Mouse (Mus musculus): ENCODE data around the gene Rad17. TPM values are rescaled to one million over a fixed set of nuclear protein-coding genes. Genes with fewer than 3 reads are reported as not detected.

Rad17 gene
- 9.2 and 10.5 TPM in 2 replicates for polyA plus RNA-seq (2015; fragmentation: Nextera tagmentation; extraction: Ambion mirVana)

- peak within 1 kb of the TSS; percentile 88 for H3K9ac ChIP-seq (replicated peaks)
- peak within 1 kb of the TSS; percentile 95 for H3K4me3 ChIP-seq (ENCODE audit: low read depth, low read length)
- peak; percentile 96 for DNase-seq
- H3K4me1 ChIP-seq (ENCODE audit: insufficient read depth) = no peaks in the 10 kb centered on the region; the same call in 1 of the 2 replicates
- H3K27ac ChIP-seq (ENCODE audit: low read depth) = peak within 1 kb of the TSS; percentile 92
- WGBS (ENCODE audit: insufficient replicate concordance) = under 1% methylated on average over 69 of the region's 73 CpGs
- peaks cover 7% of the 10 kb centered on the region; the same call in 1 of the 2 replicates for H3K36me3 ChIP-seq (replicated peaks; ENCODE audit: insufficient read depth, low read length)
- peak within 1 kb of the TSS; percentile 87 for H3K4me2 ChIP-seq (ENCODE audit: low read depth, low read length)
- H3K27me3 ChIP-seq (ENCODE audit: insufficient read depth, low read length) = no peaks in the 10 kb centered on the region
- TF ChIP-seq EP300 (IDR thresholded peaks at IDR 0.05; ENCODE audit: low read depth) = peak; percentile 84
- TF ChIP-seq CTCF (IDR thresholded peaks at IDR 0.05; ENCODE audit: low read depth) = peak; percentile 41
- no peaks in the 10 kb centered on the region for H3K9me3 ChIP-seq (ENCODE audit: low read length)
- ATAC-seq = peak; percentile 97
These were observed at the start of gene Rad17, which contains the start of gene Ak6 for GRCm38 (mm10) chr13:100650550-100651438. TSS of gene Rad17 (minus strand) at chr13:100651051. TSS of gene Ak6 (plus strand) at chr13:100650979.

GRCm38 (mm10) chr13:100698866-100699265, 48.0 kb upstream of the Rad17 start:
- Histone ChIP-seq H3K36me3 (replicated peaks; ENCODE audit: insufficient read depth, low read length) (peaks cover 54% of the 10 kb centered on the region), H3K4me2 (ENCODE audit: low read depth, low read length) (no peak overlapping the region), H3K4me3 (ENCODE audit: low read depth, low read length) (no peak overlapping the region), H3K9me3 (ENCODE audit: low read length) (no peaks in the 10 kb centered on the region), H3K27ac (ENCODE audit: low read depth) (no peak overlapping the region), H3K4me1 (ENCODE audit: insufficient read depth) (no peaks in the 10 kb centered on the region), H3K27me3 (ENCODE audit: insufficient read depth, low read length) (no peaks in the 10 kb centered on the region), H3K9ac (replicated peaks) (no peak overlapping the region)
- TF ChIP-seq EP300 (IDR thresholded peaks at IDR 0.05; ENCODE audit: low read depth) (no peak), CTCF (IDR thresholded peaks at IDR 0.05; ENCODE audit: low read depth) (no peak)
- WGBS (ENCODE audit: insufficient replicate concordance) = 92% methylated on average over 10 of the region's 10 CpGs
- ATAC-seq (no peak), DNase-seq (no peak)

- no peak for ATAC-seq
- H3K9me3 ChIP-seq (ENCODE audit: low read length) = no peaks in the 10 kb centered on the region
- H3K9ac ChIP-seq (replicated peaks) = no peak overlapping the region
- H3K36me3 ChIP-seq (replicated peaks; ENCODE audit: insufficient read depth, low read length) = peaks cover 41% of the 10 kb centered on the region
- TF ChIP-seq CTCF (IDR thresholded peaks at IDR 0.05; ENCODE audit: low read depth) (no peak), EP300 (IDR thresholded peaks at IDR 0.05; ENCODE audit: low read depth) (no peak)
- H3K27me3 ChIP-seq (ENCODE audit: insufficient read depth, low read length) = no peaks in the 10 kb centered on the region
- H3K4me2 ChIP-seq (ENCODE audit: low read depth, low read length) = no peak overlapping the region
- 65% methylated on average over 3 of the region's 3 CpGs for WGBS (ENCODE audit: insufficient replicate concordance)
- DNase-seq = no peak
- H3K4me3 ChIP-seq (ENCODE audit: low read depth, low read length) = no peak overlapping the region
- H3K4me1 ChIP-seq (ENCODE audit: insufficient read depth) = no peaks in the 10 kb centered on the region
- no peak overlapping the region for H3K27ac ChIP-seq (ENCODE audit: low read depth)
These were observed 46.7 kb upstream of the Rad17 start for GRCm38 (mm10) chr13:100697541-100697940.

DNA sequence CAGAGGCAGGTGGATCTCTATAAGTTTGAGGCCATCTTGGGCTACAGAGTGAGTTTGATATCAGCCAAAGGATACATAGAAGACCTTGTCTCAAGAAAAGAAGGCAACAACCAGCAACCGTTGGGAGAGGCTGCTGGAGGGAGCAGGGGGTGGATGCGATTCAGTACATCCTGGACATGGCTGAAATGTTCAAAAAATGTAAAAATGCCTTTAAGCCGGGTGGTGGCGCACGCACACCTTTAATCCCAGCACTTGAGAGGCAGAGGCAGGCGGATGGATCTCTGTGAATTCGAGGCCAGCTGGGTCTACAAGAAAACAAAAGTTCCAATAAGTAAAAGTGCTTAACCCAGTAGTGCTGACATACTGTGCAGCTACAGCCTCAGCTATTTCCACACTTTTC, 36.7 kb upstream of the Rad17 start:
- Histone ChIP-seq H3K36me3 (replicated peaks; ENCODE audit: insufficient read depth, low read length) (peaks cover 22% of the 10 kb centered on the region), H3K27me3 (ENCODE audit: insufficient read depth, low read length) (no peaks in the 10 kb centered on the region), H3K4me3 (ENCODE audit: low read depth, low read length) (no peak overlapping the region), H3K4me1 (ENCODE audit: insufficient read depth) (no peaks in the 10 kb centered on the region), H3K9me3 (ENCODE audit: low read length) (no peaks in the 10 kb centered on the region), H3K4me2 (ENCODE audit: low read depth, low read length) (no peak overlapping the region), H3K27ac (ENCODE audit: low read depth) (no peak overlapping the region), H3K9ac (replicated peaks) (no peak overlapping the region)
- WGBS (ENCODE audit: insufficient replicate concordance) = 67% methylated on average over 7 of the region's 7 CpGs
- no peak for ATAC-seq
- no peak for DNase-seq
- TF ChIP-seq CTCF (IDR thresholded peaks at IDR 0.05; ENCODE audit: low read depth) (peak; percentile 30; the same call in 1 of the 2 replicates), EP300 (IDR thresholded peaks at IDR 0.05; ENCODE audit: low read depth) (no peak)

DNA sequence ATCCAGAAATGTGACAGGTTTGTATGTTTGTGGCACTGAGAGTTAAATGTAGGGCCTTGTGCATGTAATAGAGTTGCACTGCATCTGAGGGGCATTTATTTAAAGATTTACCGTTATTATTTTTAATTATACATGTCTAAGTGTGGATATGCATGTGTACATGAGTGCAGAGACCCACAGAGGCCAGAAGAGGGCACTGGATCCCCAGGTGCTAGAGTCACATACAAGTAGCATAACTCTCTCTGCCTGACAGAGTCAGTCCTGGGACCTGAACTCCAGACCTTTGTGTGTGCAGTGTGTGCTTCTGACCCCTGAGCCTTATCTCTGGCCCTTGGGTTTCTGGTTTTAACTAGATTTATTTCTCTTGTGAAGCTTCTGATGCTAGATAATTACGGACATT, 33.5 kb upstream of the Rad17 start:
- Histone ChIP-seq H3K4me2 (ENCODE audit: low read depth, low read length) (no peak overlapping the region), H3K36me3 (replicated peaks; ENCODE audit: insufficient read depth, low read length) (peaks cover 16% of the 10 kb centered on the region), H3K4me1 (ENCODE audit: insufficient read depth) (no peaks in the 10 kb centered on the region), H3K9ac (replicated peaks) (no peak overlapping the region), H3K9me3 (ENCODE audit: low read length) (no peaks in the 10 kb centered on the region), H3K27me3 (ENCODE audit: insufficient read depth, low read length) (no peaks in the 10 kb centered on the region), H3K27ac (ENCODE audit: low read depth) (no peak overlapping the region), H3K4me3 (ENCODE audit: low read depth, low read length) (no peak overlapping the region)
- no peak for TF ChIP-seq EP300 (IDR thresholded peaks at IDR 0.05; ENCODE audit: low read depth)
- peak; percentile 72 for TF ChIP-seq CTCF (IDR thresholded peaks at IDR 0.05; ENCODE audit: low read depth)
- DNase-seq (peak; percentile 38), ATAC-seq (no peak)
- WGBS (ENCODE audit: insufficient replicate concordance) = 69% methylated on average over 2 of the region's 2 CpGs

DNA sequence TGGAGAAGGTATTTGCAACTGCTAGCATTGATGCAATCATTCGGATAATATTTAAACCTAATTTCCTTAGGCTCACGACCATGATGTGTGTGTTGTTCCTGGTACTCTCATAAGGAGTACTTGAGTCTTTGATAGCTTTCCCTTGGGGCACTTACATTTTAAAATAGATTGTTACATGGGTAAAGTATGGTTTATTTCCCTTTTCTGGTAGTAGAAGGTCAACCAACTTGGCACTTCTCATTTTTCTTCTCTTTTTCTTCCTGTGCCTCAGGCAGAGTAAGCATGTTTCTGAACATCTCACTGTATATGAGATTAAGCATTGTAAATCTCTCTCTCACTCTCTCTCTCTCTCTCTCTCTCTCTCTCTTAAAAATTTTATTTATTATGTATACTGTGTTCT, 32.0 kb upstream of the Rad17 start:
- H3K9me3 ChIP-seq (ENCODE audit: low read length) = no peaks in the 10 kb centered on the region
- H3K9ac ChIP-seq (replicated peaks) = no peak overlapping the region
- no peak for DNase-seq
- no peak overlapping the region for H3K4me3 ChIP-seq (ENCODE audit: low read depth, low read length)
- H3K4me2 ChIP-seq (ENCODE audit: low read depth, low read length) = no peak overlapping the region
- H3K27me3 ChIP-seq (ENCODE audit: insufficient read depth, low read length) = no peaks in the 10 kb centered on the region
- no peaks in the 10 kb centered on the region for H3K4me1 ChIP-seq (ENCODE audit: insufficient read depth)
- 46% methylated on average over 2 of the region's 2 CpGs for WGBS (ENCODE audit: insufficient replicate concordance)
- no peak for ATAC-seq
- no peak overlapping the region for H3K27ac ChIP-seq (ENCODE audit: low read depth)
- no peak for TF ChIP-seq EP300 (IDR thresholded peaks at IDR 0.05; ENCODE audit: low read depth)
- TF ChIP-seq CTCF (IDR thresholded peaks at IDR 0.05; ENCODE audit: low read depth) = no peak
- H3K36me3 ChIP-seq (replicated peaks; ENCODE audit: insufficient read depth, low read length) = peaks cover 21% of the 10 kb centered on the region
